Mouse (Mus musculus) bone marrow macrophage, adult 2 months (primary cell): ENCODE measurements at regions not wholly inside any gene's neighbourhood (a gene's known extent, or its start where the extent isn't known, plus 50 kb on each side); places are given as distances from the start of the nearest gene placed in this dataset.

Experiments
- CTCF ChIP-seq: IDR thresholded peaks from 2 replicates; pipeline ENCODE4 v1.5.1; 2012; ENCODE audit warnings: low read depth, mild to moderate bottlenecking, low read length, moderate library complexity
- POLR2A ChIP-seq: IDR thresholded peaks from 2 replicates; pipeline ENCODE4 v1.6.1; 2012; ENCODE audit warnings: mild to moderate bottlenecking, low read depth, low read length, borderline replicate concordance

- TF ChIP-seq POLR2A (no peak), CTCF (no peak)
These were observed 141.7 kb downstream of the 9530068E07Rik start for GRCm38 (mm10) chr11:52537819-52538435.
